Mouse (Mus musculus) lung, adult 2 months (tissue): ENCODE measurements around the gene Shprh.

Experiments
- CTCF ChIP-seq: fragments of 200-500 bp; IDR thresholded peaks from 2 replicates; pipeline ENCODE4 v1.5.1; 2011; ENCODE audit warnings: mild to moderate bottlenecking, low read length, control low read depth; ENCODE audit not compliant: insufficient read depth
- POLR2A ChIP-seq: fragments of 200-500 bp; IDR thresholded peaks from 2 replicates; pipeline ENCODE4 v1.6.1; 2011; ENCODE audit warnings: low read depth, mild to moderate bottlenecking, control low read depth, low read length, borderline replicate concordance; ENCODE audit errors: extremely low read depth

GRCm38 (mm10) chr10:11157039-11157438, 7.8 kb downstream of the Shprh start:
- TF ChIP-seq CTCF (no peak), POLR2A (no peak)
